Comparison of ENCODE assay signal across 19 mouse cellular contexts in genomic region chr16:8768071-8768470, GRCm38 (mm10). TPM values are rescaled to one million over a fixed set of nuclear protein-coding genes. Genes with fewer than 3 reads are reported as not detected.
DNase-seq lines count a peak whose midpoint lies in the region; ATAC-seq and TF ChIP-seq lines count a peak whose summit lies in the region.
"Had no signal": no experiment of that assay in that cellular context is flagged by ENCODE, and none has a peak within 500 bp of the region (broad histone marks: within the 10 kb centered on the region; RNA-seq: fewer than 3 reads in every experiment).

No protein-coding gene starts in this region.

- no peaks in the 10 kb centered on the region for H3K36me3 ChIP-seq in liver, embryonic 11.5 days (ENCODE audit: control insufficient read depth, insufficient read depth, low read length)
- H3K36me3 ChIP-seq in macrophage (ENCODE audit: inconsistent target), result no peaks in the 10 kb centered on the region
- no peaks in the 10 kb centered on the region for H3K36me3 ChIP-seq in forebrain, embryonic 16.5 days (ENCODE audit: control insufficient read depth, insufficient read depth)
- no peaks in the 10 kb centered on the region for H3K36me3 ChIP-seq in midbrain, embryonic 16.5 days (ENCODE audit: control insufficient read depth, insufficient read depth, low read length)
- H3K36me3 ChIP-seq: embryonic facial prominence, embryonic 12.5 days; limb, embryonic 10.5 days; midbrain, embryonic 10.5 days had no signal

- H3K9me3 ChIP-seq in liver, embryonic 11.5 days (ENCODE audit: control insufficient read depth, low read length), result no peaks in the 10 kb centered on the region
- H3K9me3 ChIP-seq in forebrain, embryonic 16.5 days (ENCODE audit: control insufficient read depth, low read length), result no peaks in the 10 kb centered on the region
- H3K9me3 ChIP-seq in midbrain, embryonic 16.5 days (replicated peaks; ENCODE audit: control insufficient read depth, low read length, poor library complexity, severe bottlenecking), result no peaks in the 10 kb centered on the region
- H3K9me3 ChIP-seq: embryonic facial prominence, embryonic 12.5 days; limb, embryonic 10.5 days; midbrain, embryonic 10.5 days had no signal

- no peaks in the 10 kb centered on the region for H3K79me2 ChIP-seq in macrophage (ENCODE audit: inconsistent target)

- no peak for TF ChIP-seq POLR2A in bone marrow macrophage, adult 2 months (IDR thresholded peaks at IDR 0.05; ENCODE audit: borderline replicate concordance, low read depth, low read length)

- peaks cover 31% of the 10 kb centered on the region for H3K4me1 ChIP-seq in bone marrow macrophage, adult 2 months (ENCODE audit: control insufficient read depth, insufficient read depth, low read length)
- peaks cover 26% of the 10 kb centered on the region for H3K4me1 ChIP-seq in liver, embryonic 11.5 days (replicated peaks; ENCODE audit: control insufficient read depth, insufficient read depth, low read length)
- no peaks in the 10 kb centered on the region for H3K4me1 ChIP-seq in forebrain, embryonic 16.5 days (replicated peaks; ENCODE audit: control insufficient read depth, insufficient read depth, low read length)
- H3K4me1 ChIP-seq in midbrain, embryonic 16.5 days (ENCODE audit: control insufficient read depth, insufficient read depth, low read length), result no peaks in the 10 kb centered on the region
- H3K4me1 ChIP-seq: embryonic facial prominence, embryonic 12.5 days; limb, embryonic 10.5 days had no signal

- DNase-seq in layer of hippocampus, adult 2 months (ENCODE audit: low spot score in 2 of 2), result no peak
- no peak for DNase-seq in layer of hippocampus, postnatal 10 days (ENCODE audit: low spot score in 2 of 2)
- no peak for DNase-seq in liver, embryonic 11.5 days (ENCODE audit: low spot score)
- no peak for DNase-seq in adrenal gland, postnatal 25 days
- DNase-seq: adrenal gland, adult 8-10 months; B cell, adult 2 months; cerebellum, adult 8-10 months; gastrocnemius, postnatal 36 days; heart, postnatal 10 days; lung, adult 18-20 months; lung, postnatal 36 days had no signal

- no peaks in the 10 kb centered on the region for H3K27me3 ChIP-seq in liver, embryonic 11.5 days (replicated peaks; ENCODE audit: control insufficient read depth, insufficient read depth, low read length)
- no peaks in the 10 kb centered on the region for H3K27me3 ChIP-seq in forebrain, embryonic 16.5 days (replicated peaks; ENCODE audit: control insufficient read depth, insufficient read depth, low read length)
- no peaks in the 10 kb centered on the region for H3K27me3 ChIP-seq in midbrain, embryonic 16.5 days (ENCODE audit: control insufficient read depth, insufficient read depth, low read depth, low read length)

- ATAC-seq in liver, embryonic 11.5 days (replicated peaks; ENCODE audit: low FRiP score), result peak; percentile 48
- no peak for ATAC-seq in forebrain, embryonic 16.5 days
- no peak for ATAC-seq in midbrain, embryonic 16.5 days

- WGBS in liver, embryonic 11.5 days, result 58% methylated on average over 4 of the region's 4 CpGs
- WGBS in macrophage (ENCODE audit: missing documents), result 88% methylated on average over 4 of the region's 4 CpGs
- WGBS in forebrain, embryonic 16.5 days, result 84% methylated on average over 4 of the region's 4 CpGs
- 83% methylated on average over 4 of the region's 4 CpGs for WGBS in midbrain, embryonic 16.5 days

- H3K4me3 ChIP-seq in layer of hippocampus, adult 2 months, result no peak overlapping the region
- no peak overlapping the region for H3K4me3 ChIP-seq in bone marrow macrophage, adult 2 months (ENCODE audit: insufficient read depth, low read length)
- no peak overlapping the region for H3K4me3 ChIP-seq in liver, embryonic 11.5 days (ENCODE audit: low read depth, low read length)
- H3K4me3 ChIP-seq in macrophage (ENCODE audit: inconsistent target), result no peak overlapping the region
- no peak overlapping the region for H3K4me3 ChIP-seq in forebrain, embryonic 16.5 days (replicated peaks; ENCODE audit: low read length)
- H3K4me3 ChIP-seq in midbrain, embryonic 16.5 days (ENCODE audit: low read depth, low read length), result no peak overlapping the region
- H3K4me3 ChIP-seq: embryonic facial prominence, embryonic 12.5 days; limb, embryonic 10.5 days; midbrain, embryonic 10.5 days had no signal

- peak overlapping the region; percentile 38 for H3K4me2 ChIP-seq in liver, embryonic 11.5 days
- no peak overlapping the region for H3K4me2 ChIP-seq in forebrain, embryonic 16.5 days (ENCODE audit: low read length)
- no peak overlapping the region for H3K4me2 ChIP-seq in midbrain, embryonic 16.5 days (ENCODE audit: low read length)
- H3K4me2 ChIP-seq: embryonic facial prominence, embryonic 12.5 days; heart, embryonic 11.5 days had no signal

- H3K27ac ChIP-seq in layer of hippocampus, adult 2 months, result peak overlapping the region; percentile 78
- peak overlapping the region; percentile 70 for H3K27ac ChIP-seq in bone marrow macrophage, adult 2 months (ENCODE audit: insufficient read depth, low read depth, low read length)
- peak overlapping the region; percentile 81 for H3K27ac ChIP-seq in liver, embryonic 11.5 days (ENCODE audit: low read depth, low read length)
- peak overlapping the region; percentile 75 for H3K27ac ChIP-seq in macrophage
- H3K27ac ChIP-seq in forebrain, embryonic 16.5 days (ENCODE audit: low read length), result no peak overlapping the region
- no peak overlapping the region for H3K27ac ChIP-seq in midbrain, embryonic 16.5 days (ENCODE audit: low read length)
- H3K27ac ChIP-seq: embryonic facial prominence, embryonic 12.5 days; limb, embryonic 10.5 days; midbrain, embryonic 10.5 days had no signal

- no peak for TF ChIP-seq CTCF in layer of hippocampus, adult 2 months (conservative IDR thresholded peaks at IDR 0.05)
- no peak for TF ChIP-seq CTCF in bone marrow macrophage, adult 2 months (IDR thresholded peaks at IDR 0.05; ENCODE audit: low read depth, low read length)

- peak overlapping the region; percentile 49 for H3K9ac ChIP-seq in liver, embryonic 11.5 days (ENCODE audit: low read depth, low read length)
- no peak overlapping the region for H3K9ac ChIP-seq in forebrain, embryonic 16.5 days (replicated peaks; ENCODE audit: low read depth, low read length)
- no peak overlapping the region for H3K9ac ChIP-seq in midbrain, embryonic 16.5 days (ENCODE audit: low read depth, low read length)
- H3K9ac ChIP-seq: embryonic facial prominence, embryonic 12.5 days had no signal

RNA-seq across cellular contexts. Expression of gene Usp7, which starts 24.0 kb away (rescaled TPM):
- 100 to 1,000 TPM; 163 to 168 TPM for total RNA-seq in layer of hippocampus, adult 2 months (2021)
- 100 to 1,000 TPM; 153 to 157 TPM for total RNA-seq in layer of hippocampus, postnatal 10 days (2021)
- polyA plus RNA-seq in bone marrow macrophage, adult 2 months (2012; ENCODE audit: insufficient read depth, insufficient read length, missing spikeins), result 61.2 and 65.5 TPM in 2 replicates
- polyA plus RNA-seq in liver, embryonic 11.5 days (2014; fragmentation: Nextera tagmentation; extraction: Ambion mirVana), result 34.6 and 43.3 TPM in 2 replicates
- total RNA-seq in macrophage (2018; cell fraction: chromatin; rRNA removed), result 100 to 1,000 TPM; 242 to 371 (median 322) TPM
- 10 to 100 TPM; 48.1 to 71.6 (median 62.1) TPM for total RNA-seq in macrophage (2018; cell fraction: cytosol; rRNA removed)
- total RNA-seq in macrophage (2018; cell fraction: nucleus; rRNA removed), result 100 to 1,000 TPM; 117 to 266 (median 159) TPM
- polyA plus RNA-seq in macrophage (2018), result 46.1 to 73.0 TPM (median 65.1 TPM) in 3 replicates
- polyA plus RNA-seq in forebrain, embryonic 16.5 days (2015; fragmentation: Nextera tagmentation; extraction: Ambion mirVana), result 32.4 and 40.2 TPM in 2 replicates
- 112 and 133 TPM in 2 replicates for total RNA-seq in adrenal gland, postnatal 25 days (2021)
- 26.5 and 31.2 TPM in 2 replicates for polyA plus RNA-seq in midbrain, embryonic 16.5 days (2015; fragmentation: Nextera tagmentation; extraction: Ambion mirVana)

Comparison
In these comparisons a context has a peak if more than half of its experiments do, and no peak if none do; other contexts are left out.
1. H3K27ac ChIP-seq: peak in layer of hippocampus, adult 2 months (single experiment), bone marrow macrophage, adult 2 months (single experiment), liver, embryonic 11.5 days (single experiment) and macrophage (single experiment); none in forebrain, embryonic 16.5 days (single experiment) and midbrain, embryonic 16.5 days (single experiment).